Mouse (Mus musculus): ENCODE measurements around the gene Lyrm9.

DNA sequence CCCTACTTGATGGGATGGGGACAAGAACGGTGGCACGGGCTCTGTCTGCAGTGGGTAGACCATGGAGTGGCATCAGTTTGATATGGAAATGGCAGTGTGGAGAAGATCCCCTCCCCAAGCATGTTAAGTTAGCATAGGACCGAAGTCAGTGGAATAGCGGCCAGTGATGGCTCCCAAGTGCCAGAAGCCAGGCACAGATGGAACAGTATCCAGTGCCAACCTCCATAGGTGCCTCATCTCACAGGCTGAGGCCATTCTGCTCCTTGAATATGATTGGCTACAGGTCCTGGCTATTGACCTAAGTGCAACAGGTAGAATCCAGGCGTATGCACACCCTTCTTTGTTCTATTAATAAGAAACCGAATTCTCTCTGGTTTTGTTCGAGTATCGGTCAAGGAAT lies 15.6 kb downstream of the Lyrm9 start:
- no peak for TF ChIP-seq TAL1 (IDR thresholded peaks at IDR 0.05; ENCODE audit: low read length)
- TF ChIP-seq GATA1 (IDR thresholded peaks at IDR 0.05; ENCODE audit: low read length), result no peak
